Mouse (Mus musculus) heart, embryonic 14.5 days (tissue): ENCODE data around the gene Acad12. TPM values are rescaled to one million over a fixed set of nuclear protein-coding genes. Genes with fewer than 3 reads are reported as not detected.

ENCODE experiments used
- ATAC-seq: fragments of 200-750 bp; cut with Nextera tagmentation; 2 replicates; pipeline ENCODE4 v1.8.0; 2017; ENCODE audit warnings: low read depth, moderate TSS enrichment; ENCODE audit not compliant: insufficient number of reproducible peaks, insufficient read depth, low FRiP score
- H3K27ac ChIP-seq, 2 experiments: fragments of 200-500 bp in 1 of 2; fragments of 300-500 bp in 1 of 2; sonication (generic) in 1 of 2; replicated peaks in 1 of 2; 2 replicates each; pipeline ENCODE4 v1.5.1; 2012 to 2014; ENCODE audit warnings: low read depth in 2 of 2, low read length in 2 of 2, control low read depth in 1 of 2, mild to moderate bottlenecking in 1 of 2, mixed read lengths in 1 of 2; ENCODE audit not compliant: control insufficient read depth in 1 of 2, insufficient read depth in 1 of 2
- H3K27me3 ChIP-seq: fragments of 300-500 bp; sonication (generic); 2 replicates; pipeline ENCODE4 v1.6.1; 2014; ENCODE audit warnings: mild to moderate bottlenecking, low read length, control low read depth; ENCODE audit not compliant: control insufficient read depth, insufficient read depth
- H3K36me3 ChIP-seq: fragments of 300-500 bp; sonication (generic); 2 replicates; pipeline ENCODE4 v1.6.1; 2014; ENCODE audit warnings: mild to moderate bottlenecking, control low read depth, low read length, mixed read lengths; ENCODE audit not compliant: control insufficient read depth, insufficient read depth
- H3K4me1 ChIP-seq, 2 experiments: fragments of 200-500 bp in 1 of 2; fragments of 300-500 bp in 1 of 2; sonication (generic) in 1 of 2; 2 replicates each; pipeline ENCODE4 v1.6.1; 2012 to 2014; ENCODE audit warnings: low read length in 2 of 2, control low read depth in 1 of 2, mixed read lengths in 1 of 2; ENCODE audit not compliant: control insufficient read depth in 2 of 2, insufficient read depth in 2 of 2
- H3K4me2 ChIP-seq: fragments of 300-500 bp; sonication (generic); 2 replicates; pipeline ENCODE4 v1.6.1; 2014; ENCODE audit warnings: mild to moderate bottlenecking, low read length
- H3K4me3 ChIP-seq, 2 experiments: fragments of 200-500 bp in 1 of 2; fragments of 300-500 bp in 1 of 2; sonication (generic) in 1 of 2; 2 replicates each; pipeline ENCODE4 v1.5.1; 2012 to 2014; ENCODE audit warnings: low read length in 2 of 2, mild to moderate bottlenecking in 2 of 2, control low read depth in 1 of 2, low read depth in 1 of 2, moderate library complexity in 1 of 2; ENCODE audit not compliant: control insufficient read depth in 1 of 2, insufficient read depth in 1 of 2
- H3K9ac ChIP-seq: fragments of 300-500 bp; sonication (generic); 2 replicates; pipeline ENCODE4 v1.6.1; 2014; ENCODE audit warnings: mild to moderate bottlenecking, low read length
- H3K9me3 ChIP-seq: fragments of 300-500 bp; sonication (generic); 2 replicates; pipeline ENCODE4 v1.6.1; 2016; ENCODE audit warnings: low read length, control low read depth; ENCODE audit not compliant: control insufficient read depth
- WGBS: fragments of 180-500 bp; shearing (Covaris S2); extraction: QIAGEN DNeasy Blood & Tissue Kit; methylation state at CpG from one replicate; pipeline ENCODE4 v1.1.7; 2014; 5-methylcytosine and 5-hydroxymethylcytosine counted together
- polyA plus RNA-seq: library from polyadenylated mRNA; unstranded; fragments of >200 nt; fragmentation: Nextera tagmentation; extraction: Ambion mirVana; gene quantifications from 2 replicates; pipeline ENCODE4 v1.2.1, GENCODE M21; 2014

The Acad12 gene
- polyA plus RNA-seq: 7.2 and 7.3 TPM in 2 replicates

DNA sequence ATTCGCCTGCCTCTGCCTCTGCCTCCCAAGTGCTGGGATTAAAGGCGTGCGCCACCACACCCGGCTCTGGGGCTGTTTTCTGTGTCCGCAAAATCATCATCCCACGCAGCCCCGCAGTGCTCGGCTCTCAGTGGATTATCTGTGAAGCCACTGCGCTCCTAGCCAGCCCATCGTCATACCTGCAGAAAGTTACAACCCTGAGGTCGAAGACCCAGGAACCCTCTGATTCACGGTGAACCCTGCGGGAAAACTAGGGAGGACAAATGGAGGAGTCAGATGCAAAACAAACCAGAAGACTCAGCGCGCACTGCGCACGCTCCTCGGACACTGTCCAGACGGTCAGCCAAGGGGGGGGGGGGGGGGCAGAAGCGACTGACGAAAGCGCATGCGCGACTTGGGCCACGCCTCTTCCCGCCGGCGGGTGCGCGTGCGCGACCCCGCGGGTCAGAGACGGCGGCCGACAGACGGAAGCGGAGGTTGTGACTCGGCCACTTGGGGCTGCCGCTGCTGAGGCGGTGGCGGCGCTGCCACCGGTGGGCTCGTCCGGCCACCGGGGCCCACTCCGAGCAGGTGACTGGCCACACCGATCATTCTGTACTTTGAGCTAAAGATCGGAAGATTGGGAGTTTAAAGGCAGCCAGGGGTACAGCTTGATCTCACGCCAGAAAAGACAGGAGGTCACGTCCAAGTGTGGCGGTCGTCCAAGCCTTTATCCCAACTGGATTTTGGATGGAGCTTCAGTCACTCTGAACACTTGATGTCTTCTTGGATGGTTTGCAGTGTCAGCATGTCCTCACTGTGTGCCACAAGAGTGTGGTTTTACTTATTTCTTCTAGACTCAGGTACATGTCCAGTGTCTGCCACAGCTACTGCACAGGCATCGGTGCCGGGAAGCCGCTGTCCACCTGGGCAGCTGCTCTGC, at the start of gene Acad12:
TSS of gene Acad12 (minus strand) at position 347 of the 922 bp plus-strand sequence.
- peak within 1 kb of the TSS; percentile 70 to 89 for H3K27ac ChIP-seq
- no peaks in the 10 kb centered on the region for H3K36me3 ChIP-seq
- H3K9ac ChIP-seq: peak within 1 kb of the TSS; percentile 90
- peak within 1 kb of the TSS; percentile 73 for H3K4me2 ChIP-seq
- H3K4me3 ChIP-seq: peak within 1 kb of the TSS; percentile 81 to 85
- peak; percentile 79 for ATAC-seq
- no peaks in the 10 kb centered on the region for H3K27me3 ChIP-seq
- H3K9me3 ChIP-seq: no peaks in the 10 kb centered on the region
- under 1% methylated on average over 56 of the region's 58 CpGs for WGBS
- H3K4me1 ChIP-seq: peaks cover 0 to 6% of the 10 kb centered on the region in 2 experiments; a peak in 2 of 4 replicates

DNA sequence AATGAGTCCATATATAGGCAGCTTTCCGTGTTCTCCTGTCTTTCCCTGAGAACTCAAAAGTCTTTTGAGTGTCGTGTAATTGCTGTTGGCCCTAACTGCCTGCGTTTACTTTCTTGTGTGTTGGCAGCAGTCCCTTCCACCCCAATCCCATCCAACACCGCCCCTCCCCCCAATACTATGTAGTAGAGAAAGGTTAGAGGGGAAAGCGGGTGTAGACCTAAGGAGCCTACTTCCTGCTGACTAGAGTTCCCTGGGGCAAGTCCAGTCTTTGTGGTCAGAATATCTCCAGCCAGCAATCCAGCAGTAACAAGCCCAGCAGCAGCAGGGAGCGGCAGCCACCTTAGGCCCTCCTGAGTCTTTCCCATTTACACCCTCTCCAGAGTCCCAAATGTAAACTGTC, 49.7 kb upstream of the Acad12 start:
- 78% methylated on average over 6 of the region's 6 CpGs for WGBS
- no peak for ATAC-seq
- Histone ChIP-seq H3K27me3 (no peaks in the 10 kb centered on the region), H3K4me2 (no peak overlapping the region), H3K27ac (no peak overlapping the region), H3K36me3 (peaks cover 70% of the 10 kb centered on the region), H3K9me3 (no peaks in the 10 kb centered on the region), H3K4me1 (no peaks in the 10 kb centered on the region; a peak in 1 of 4 replicates), H3K9ac (no peak overlapping the region), H3K4me3 (no peak overlapping the region)

- Histone ChIP-seq H3K4me2 (no peak overlapping the region), H3K9ac (no peak overlapping the region), H3K27ac (no peak overlapping the region), H3K27me3 (no peaks in the 10 kb centered on the region), H3K36me3 (peaks cover 68% of the 10 kb centered on the region), H3K9me3 (no peaks in the 10 kb centered on the region), H3K4me3 (no peak overlapping the region), H3K4me1 (peaks cover under 1 to 2% of the 10 kb centered on the region in 2 experiments)
- 89% methylated on average over 4 of the region's 4 CpGs for WGBS
- ATAC-seq: no peak
Measured at GRCm38 (mm10) chr5:121667067-121667466, 48.3 kb upstream of the Acad12 start.

- H3K36me3 ChIP-seq: peaks cover 65% of the 10 kb centered on the region
- no peak for ATAC-seq
- WGBS: 94% methylated on average over 9 of the region's 9 CpGs
Measured at GRCm38 (mm10) chr5:121664971-121665370, 46.2 kb upstream of the Acad12 start.

GRCm38 (mm10) chr5:121664078-121664477, 45.3 kb upstream of the Acad12 start:
- no peak overlapping the region for H3K4me3 ChIP-seq
- ATAC-seq: no peak
- H3K9ac ChIP-seq: no peak overlapping the region
- H3K27me3 ChIP-seq: no peaks in the 10 kb centered on the region
- peaks cover 9 to 13% of the 10 kb centered on the region in 2 experiments for H3K4me1 ChIP-seq
- no peaks in the 10 kb centered on the region for H3K9me3 ChIP-seq
- H3K27ac ChIP-seq: no peak overlapping the region
- 87% methylated on average over 6 of the region's 6 CpGs for WGBS
- peaks cover 59% of the 10 kb centered on the region for H3K36me3 ChIP-seq
- H3K4me2 ChIP-seq: no peak overlapping the region

More at GRCm38 (mm10) chr5:121664971-121665370, 46.2 kb upstream of the Acad12 start:
- no peak overlapping the region for H3K9ac ChIP-seq
- H3K27ac ChIP-seq: no peak overlapping the region
- H3K4me3 ChIP-seq: no peak overlapping the region
- H3K27me3 ChIP-seq: no peaks in the 10 kb centered on the region
- H3K4me2 ChIP-seq: no peak overlapping the region
- H3K4me1 ChIP-seq: peaks cover 9 to 13% of the 10 kb centered on the region in 2 experiments
- no peaks in the 10 kb centered on the region for H3K9me3 ChIP-seq

- no peak overlapping the region for H3K27ac ChIP-seq
- H3K9me3 ChIP-seq: no peaks in the 10 kb centered on the region
- H3K9ac ChIP-seq: no peak overlapping the region
- no peak overlapping the region for H3K4me2 ChIP-seq
- peaks cover 9 to 13% of the 10 kb centered on the region in 2 experiments for H3K4me1 ChIP-seq
- H3K4me3 ChIP-seq: no peak overlapping the region
- H3K36me3 ChIP-seq: peaks cover 58% of the 10 kb centered on the region
- no peaks in the 10 kb centered on the region for H3K27me3 ChIP-seq
- ATAC-seq: no peak
- 88% methylated on average over 8 of the region's 8 CpGs for WGBS
Measured at GRCm38 (mm10) chr5:121663456-121663855, 44.7 kb upstream of the Acad12 start.

- Histone ChIP-seq H3K9ac (peak overlapping the region; percentile 80), H3K9me3 (no peaks in the 10 kb centered on the region), H3K4me1 (peaks cover 9 to 13% of the 10 kb centered on the region in 2 experiments), H3K27me3 (no peaks in the 10 kb centered on the region), H3K4me3 (peak overlapping the region; percentile 73 to 80), H3K36me3 (peaks cover 38% of the 10 kb centered on the region), H3K27ac (no peak overlapping the region), H3K4me2 (peak overlapping the region; percentile 68)
- ATAC-seq: no peak
- 80% methylated on average over 5 of the region's 5 CpGs for WGBS
Measured at GRCm38 (mm10) chr5:121661494-121661893, 42.8 kb upstream of the Acad12 start.
